In the genomic region with DNA sequence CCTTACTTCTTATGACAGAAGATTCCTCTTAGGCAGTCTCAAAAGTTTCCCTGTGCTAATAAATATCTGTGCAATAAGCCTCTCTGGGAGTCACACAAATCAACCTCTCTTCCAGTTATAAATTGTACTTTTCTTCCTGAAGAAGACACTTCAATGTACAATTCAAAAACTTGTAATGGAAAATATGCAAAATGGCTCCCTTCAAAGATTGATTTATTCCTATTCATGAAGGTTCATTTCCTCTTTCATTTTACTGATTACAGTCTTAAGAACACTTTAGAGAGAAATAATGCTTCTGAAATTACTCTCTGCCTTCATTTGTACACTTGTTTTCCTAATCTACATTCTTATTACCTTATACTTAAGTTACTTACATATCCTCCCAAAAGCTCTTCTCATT, we compare ENCODE assay signal across 19 mouse cellular contexts. TPM values are rescaled to one million over a fixed set of nuclear protein-coding genes. Genes with fewer than 3 reads are reported as not detected.
"Had no signal": no experiment of that assay in that cellular context is flagged by ENCODE, and none has a peak within 500 bp of the region (broad histone marks: within the 10 kb centered on the region; RNA-seq: fewer than 3 reads in every experiment).

No protein-coding gene starts in this region.

- H3K4me2 ChIP-seq: neural tube, embryonic 12.5 days; neural tube, embryonic 13.5 days; neural tube, embryonic 15.5 days; stomach, embryonic 15.5 days had no signal

- H3K27ac ChIP-seq: neural tube, embryonic 12.5 days; neural tube, embryonic 13.5 days; neural tube, embryonic 15.5 days; stomach, embryonic 15.5 days; stomach, postnatal 0 days had no signal

- H3K4me3 ChIP-seq: neural tube, embryonic 12.5 days; neural tube, embryonic 13.5 days; neural tube, embryonic 15.5 days; stomach, embryonic 15.5 days had no signal

- H3K36me3 ChIP-seq: neural tube, embryonic 12.5 days; neural tube, embryonic 13.5 days; neural tube, embryonic 15.5 days; stomach, embryonic 15.5 days had no signal

- H3K9me3 ChIP-seq: neural tube, embryonic 12.5 days; neural tube, embryonic 13.5 days; neural tube, embryonic 15.5 days; stomach, embryonic 15.5 days had no signal

- DNase-seq: retina, postnatal 1 day; right cerebral cortex, adult 18-20 months; right cerebral cortex, postnatal 14 days; right cerebral cortex, postnatal 25 days; right cerebral cortex, postnatal 4 days; spleen, adult 18-20 months; thymus, adult 18-20 months; thymus, adult 2 months; thymus, postnatal 14 days; thymus, postnatal 25 days; thymus, postnatal 36 days; thymus, postnatal 4 days had no signal

- H3K4me1 ChIP-seq: neural tube, embryonic 12.5 days; neural tube, embryonic 13.5 days; neural tube, embryonic 15.5 days; stomach, embryonic 15.5 days had no signal

- H3K27me3 ChIP-seq: neural tube, embryonic 12.5 days; neural tube, embryonic 13.5 days; neural tube, embryonic 15.5 days; stomach, embryonic 15.5 days had no signal

- H3K9ac ChIP-seq: neural tube, embryonic 12.5 days; neural tube, embryonic 13.5 days; neural tube, embryonic 15.5 days; stomach, embryonic 15.5 days had no signal

RNA-seq across cellular contexts. Expression of a gene that starts 4.0 kb away (rescaled TPM):
- polyA plus RNA-seq: neural tube, embryonic 12.5 days; neural tube, embryonic 14.5 days; stomach, embryonic 14.5 days; stomach, postnatal 0 days had no signal
